Mouse (Mus musculus) E14TG2a.4 (cell line): ENCODE measurements around the gene Tctex1d4.

Source experiments
- CTCF ChIP-seq: conservative IDR thresholded peaks from 2 replicates; pipeline ENCODE4 v1.5.1; 2014; ENCODE audit warnings: low read length
- NANOG ChIP-seq: IDR thresholded peaks from 2 replicates; pipeline ENCODE4 v1.6.1; 2014; ENCODE audit warnings: borderline replicate concordance, low read length, mixed read lengths

- no peak for TF ChIP-seq CTCF
- TF ChIP-seq NANOG = no peak
Observed at GRCm38 (mm10) chr4:117132794-117133143, 6.2 kb downstream of the Tctex1d4 start.
